Mouse (Mus musculus): ENCODE measurements at regions not wholly inside any gene's neighbourhood (a gene's known extent, or its start where the extent isn't known, plus 50 kb on each side); places are given as distances from the start of the nearest gene placed in this dataset.
A peak's percentile ranks its signal among the peaks of the same experiment; 100 is the strongest.

DNA sequence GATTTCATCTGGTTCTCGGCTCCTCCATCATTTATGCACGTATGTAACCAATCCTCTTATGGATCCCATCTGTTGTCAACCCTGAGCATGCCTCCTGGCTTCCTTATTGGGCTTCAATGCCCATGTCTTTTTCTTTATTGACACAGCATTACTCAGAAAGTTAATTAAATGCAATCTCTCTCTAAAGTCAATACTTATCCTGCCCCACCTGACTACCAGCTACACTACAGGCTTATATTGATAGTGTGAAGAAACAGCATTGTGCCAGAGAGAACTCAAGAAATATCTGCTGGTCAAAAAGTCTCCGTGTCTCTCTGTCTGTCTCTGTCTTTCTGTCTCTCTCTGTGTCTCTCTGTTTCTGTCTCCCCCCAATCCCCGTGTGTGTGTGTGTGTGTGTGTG is 194.7 kb upstream of the Rfx3 start:
- no peak for DNase-seq (ENCODE audit: low read depth, low spot score)

GRCm38 (mm10) chr19:28203719-28204118 is 192.8 kb upstream of the Rfx3 start:
- no peak for DNase-seq (ENCODE audit: low read depth, low spot score)

GRCm38 (mm10) chr19:28199385-28199784 is 188.4 kb upstream of the Rfx3 start:
- no peak for DNase-seq (ENCODE audit: low read depth, low spot score)

DNA sequence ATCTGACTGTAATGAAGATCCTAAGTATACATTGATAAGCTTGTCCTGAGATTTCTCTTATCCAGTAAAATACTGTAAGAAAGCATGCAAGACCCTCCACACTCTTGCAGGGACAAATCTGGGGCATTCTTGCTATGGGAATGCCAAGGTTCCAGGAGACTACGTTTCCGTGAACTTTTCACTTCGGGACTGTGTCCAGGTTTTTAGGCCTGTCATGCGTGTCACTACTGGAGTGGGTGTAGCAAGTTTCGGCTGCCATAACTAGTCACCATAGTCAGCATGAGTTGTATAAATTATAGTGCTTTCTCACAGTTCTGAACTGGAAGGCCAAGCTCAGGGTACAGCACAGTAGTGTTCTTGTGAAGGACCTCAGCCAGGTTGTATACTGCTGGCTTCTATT is 185.9 kb upstream of the Rfx3 start:
- DNase-seq (ENCODE audit: low read depth, low spot score), result no peak

DNA sequence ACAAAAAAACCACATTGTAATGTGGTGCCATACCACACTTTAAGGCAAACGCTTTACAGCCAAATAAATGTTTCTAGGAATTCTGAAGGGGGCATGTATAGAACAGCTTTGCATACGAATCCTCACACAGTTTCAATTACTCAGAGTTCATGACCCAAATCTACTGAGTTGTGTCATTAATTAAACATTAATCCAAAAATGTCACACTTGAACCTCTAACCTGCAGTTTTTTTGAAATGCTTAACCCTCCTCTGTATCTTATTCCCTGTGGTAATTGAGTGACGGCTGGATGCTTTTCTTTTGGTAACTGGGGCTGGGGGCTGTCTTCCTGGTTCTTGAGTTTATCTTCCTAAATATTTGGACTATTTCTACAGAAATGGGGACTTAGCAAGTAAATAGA is 181.3 kb upstream of the Rfx3 start:
- no peak for DNase-seq (ENCODE audit: low read depth, low spot score)

GRCm38 (mm10) chr19:28191428-28192116 is 180.6 kb upstream of the Rfx3 start:
- DNase-seq (ENCODE audit: low read depth, low spot score), result peak; percentile 16

GRCm38 (mm10) chr19:28190250-28190649 is 179.3 kb upstream of the Rfx3 start:
- no peak for DNase-seq (ENCODE audit: low read depth, low spot score)

- DNase-seq (ENCODE audit: low read depth, low spot score), result no peak
Observed at GRCm38 (mm10) chr19:28188363-28188762, 177.4 kb upstream of the Rfx3 start.

DNA sequence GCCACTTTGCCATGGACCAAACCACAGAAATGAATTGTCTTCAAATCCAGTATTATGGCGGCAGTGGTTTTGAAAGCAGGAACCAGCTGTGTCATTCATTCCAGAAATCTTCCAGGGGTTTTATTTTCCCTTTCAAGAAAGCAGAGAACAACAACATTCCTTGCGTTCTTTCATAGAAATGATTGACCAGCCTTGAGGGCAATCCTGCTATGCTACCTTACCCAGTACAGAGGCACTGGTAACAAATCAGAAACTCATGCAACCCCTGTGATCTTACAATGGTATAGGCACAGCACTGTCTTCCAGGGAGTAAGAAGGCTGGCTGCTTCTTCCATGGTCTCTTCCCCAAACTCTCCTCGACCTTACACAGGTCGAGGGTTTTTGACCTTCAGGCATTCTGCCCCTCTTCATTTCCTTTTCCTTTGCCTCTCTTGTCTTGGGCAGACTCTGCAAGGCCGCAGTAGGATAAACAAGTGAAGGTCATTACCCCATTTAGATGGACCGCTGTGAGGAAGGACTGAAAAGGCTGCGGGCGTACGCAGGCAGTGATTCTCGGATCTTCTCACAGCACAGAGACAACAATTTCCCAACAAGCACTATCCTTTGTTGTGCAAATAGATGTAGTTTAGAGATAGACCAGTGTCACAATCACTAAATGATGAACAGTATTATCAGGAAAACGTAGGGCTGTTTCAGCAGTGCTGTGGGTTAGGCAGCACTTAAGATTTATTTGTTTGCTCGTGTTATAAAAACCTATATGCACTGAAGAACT is 171.6 kb upstream of the Rfx3 start:
- DNase-seq (ENCODE audit: low read depth, low spot score), result no peak

- no peak for DNase-seq (ENCODE audit: low read depth, low spot score)
Observed at GRCm38 (mm10) chr19:28181171-28181570, 170.2 kb upstream of the Rfx3 start.

DNA sequence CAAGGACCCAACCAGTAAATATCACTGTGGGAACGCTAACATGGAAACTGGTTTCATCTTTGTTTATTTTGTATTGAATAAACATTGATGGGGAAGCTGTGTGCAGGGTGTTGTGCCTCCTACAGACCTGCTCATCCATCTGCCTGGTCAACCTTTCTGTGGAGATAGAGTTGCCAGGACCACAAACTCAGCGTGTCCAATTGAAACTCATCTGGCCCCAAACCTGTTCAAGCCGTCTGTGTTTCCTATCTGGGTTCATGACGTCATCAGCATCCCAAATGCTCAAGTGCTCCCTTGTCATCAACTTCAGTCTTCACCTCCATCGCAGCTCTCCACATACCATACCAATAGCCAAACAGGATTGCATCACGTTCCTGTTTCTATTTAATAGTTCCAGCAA is 167.1 kb upstream of the Rfx3 start:
- no peak for DNase-seq (ENCODE audit: low read depth, low spot score)

GRCm38 (mm10) chr19:28176821-28177220 is 165.9 kb upstream of the Rfx3 start:
- DNase-seq (ENCODE audit: low read depth, low spot score), result no peak

DNA sequence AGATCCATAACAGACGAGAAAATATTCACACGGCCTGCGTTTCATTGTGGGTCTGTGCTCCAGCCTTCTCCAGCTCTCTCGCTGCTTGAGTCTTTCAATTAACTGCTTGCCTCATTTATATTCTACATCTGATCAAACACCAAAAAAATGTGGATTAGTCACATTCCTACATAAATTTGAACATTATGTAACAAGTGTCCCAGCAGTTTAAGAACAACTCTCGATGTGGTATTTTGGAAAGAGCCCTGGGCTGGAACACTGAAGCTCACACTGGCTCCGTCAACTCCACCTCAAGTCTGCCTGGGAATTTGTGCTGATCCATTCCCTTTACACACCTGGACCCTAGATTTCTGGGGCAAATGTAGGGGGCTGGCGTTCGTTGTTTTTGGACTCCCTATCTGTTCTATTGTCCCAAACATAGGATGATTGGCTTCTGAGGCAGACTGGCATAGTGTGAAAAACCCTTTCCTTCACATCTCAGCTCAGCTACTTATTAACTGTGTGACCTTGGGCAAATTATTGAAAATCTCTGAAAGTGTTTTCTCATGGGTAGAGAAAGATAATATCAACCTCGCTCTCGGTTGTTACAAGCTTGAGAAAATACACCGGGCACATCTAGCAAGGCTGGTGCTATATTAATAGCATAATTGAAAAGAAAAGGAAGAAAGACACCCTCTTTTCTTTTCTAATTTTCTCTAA is 161.0 kb upstream of the Rfx3 start:
- no peak for DNase-seq (ENCODE audit: low read depth, low spot score)

GRCm38 (mm10) chr19:28167451-28168165 is 156.6 kb upstream of the Rfx3 start:
- DNase-seq (ENCODE audit: low read depth, low spot score), result no peak

DNA sequence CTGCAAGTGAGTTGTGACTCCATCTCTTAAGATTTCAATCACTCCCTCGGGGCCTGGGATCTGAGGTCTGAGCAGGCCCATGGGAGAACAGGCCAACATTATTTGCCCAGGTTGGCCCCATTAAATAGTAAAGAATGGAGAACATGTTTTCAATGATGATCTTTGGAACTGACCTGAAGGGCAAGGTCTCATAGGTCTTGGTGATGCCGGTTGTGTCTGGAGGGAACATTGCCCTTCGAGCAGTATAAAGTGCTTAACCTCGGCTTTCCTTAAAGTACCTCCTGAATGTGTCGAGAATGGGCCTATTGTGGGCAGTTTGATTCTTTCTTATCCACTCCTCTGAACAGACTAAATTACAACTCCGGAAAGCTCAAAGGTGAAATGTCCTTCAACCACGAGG is 155.7 kb upstream of the Rfx3 start:
- no peak for DNase-seq (ENCODE audit: low read depth, low spot score)

DNA sequence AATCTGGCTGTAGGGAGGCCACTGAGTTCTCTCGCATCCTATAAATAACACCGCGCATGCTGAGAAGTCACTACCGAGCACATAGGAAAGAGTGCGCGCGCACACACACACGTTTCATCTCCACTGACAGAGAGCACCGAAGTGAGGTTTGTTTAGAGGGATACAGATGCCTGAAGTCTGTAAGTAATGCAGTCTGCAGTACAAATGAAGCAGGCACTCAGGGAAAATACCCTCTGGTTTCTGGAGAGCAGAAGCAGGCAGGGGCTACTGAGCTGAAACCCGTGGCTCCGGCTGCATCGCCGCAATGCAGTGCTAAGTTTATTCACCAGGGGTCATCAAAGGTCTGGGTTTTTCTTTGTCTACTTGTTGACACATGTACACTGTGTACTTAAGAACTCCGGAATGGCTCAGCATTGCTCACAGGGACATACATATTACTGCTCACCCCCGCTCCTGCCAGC is 155.0 kb upstream of the Rfx3 start:
- peak; percentile 74 for DNase-seq (ENCODE audit: low read depth, low spot score)

DNA sequence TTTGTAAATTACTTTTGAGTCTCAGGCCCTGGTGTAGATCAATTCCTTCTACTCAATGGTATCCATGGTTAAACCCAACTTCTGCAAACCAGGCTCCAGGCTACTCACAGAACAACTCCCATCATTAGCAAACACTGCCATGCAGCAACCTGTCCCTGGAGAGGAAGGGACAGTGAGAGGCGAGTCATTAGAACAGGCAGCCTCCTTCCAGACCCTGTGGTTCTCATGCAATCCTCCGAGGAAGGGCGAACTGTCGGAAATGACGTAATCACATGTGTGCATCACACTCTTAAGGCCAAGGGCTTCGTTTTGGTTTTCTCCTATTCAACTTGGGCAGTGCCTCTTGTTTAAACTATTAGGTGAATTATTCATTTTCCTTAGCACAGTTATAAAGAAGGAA is 152.2 kb upstream of the Rfx3 start:
- no peak for DNase-seq (ENCODE audit: low read depth, low spot score)

- peak; percentile 10 for DNase-seq (ENCODE audit: low read depth, low spot score)
Observed at GRCm38 (mm10) chr19:28160582-28160981, 149.6 kb upstream of the Rfx3 start.

DNA sequence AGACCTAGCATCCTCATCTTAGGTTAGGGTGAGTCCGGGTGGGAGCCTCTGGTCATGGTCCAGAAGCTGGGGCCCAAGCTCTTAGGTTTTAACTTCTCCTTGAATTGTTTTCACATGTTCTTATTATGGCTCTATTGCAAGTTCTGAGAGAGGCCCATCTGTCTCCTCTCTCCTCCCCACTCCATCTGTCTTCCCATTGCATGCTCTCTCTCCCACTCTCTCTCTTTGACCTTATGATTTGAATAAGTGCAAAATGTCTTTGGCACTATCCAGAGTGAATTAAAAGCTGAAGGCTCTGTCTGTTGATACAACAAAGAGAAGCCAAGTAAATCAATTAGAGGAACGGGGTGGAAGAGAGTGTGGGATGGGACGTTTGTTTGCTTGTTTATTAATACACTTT is 146.2 kb upstream of the Rfx3 start:
- no peak for DNase-seq (ENCODE audit: low read depth, low spot score)

DNA sequence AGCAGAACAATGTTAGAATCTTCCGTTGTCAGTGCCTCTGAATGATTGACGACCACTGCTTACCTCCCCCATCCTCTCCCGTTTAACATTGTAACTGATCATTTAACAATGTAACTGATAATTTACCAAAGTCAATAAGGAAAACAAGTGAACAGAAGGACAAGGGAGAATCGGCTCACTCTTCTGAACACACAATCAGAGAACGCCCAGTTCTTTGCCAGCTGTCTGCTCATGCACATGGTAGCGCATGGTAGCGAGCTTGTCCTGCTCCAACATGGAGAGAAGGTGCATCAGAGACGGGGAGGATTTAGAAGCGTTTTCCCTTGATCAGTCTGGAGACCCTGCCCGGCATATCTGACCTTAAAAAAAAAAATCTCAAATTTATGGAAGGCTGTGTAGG is 126.6 kb upstream of the Rfx3 start:
- DNase-seq (ENCODE audit: low read depth, low spot score), result no peak

GRCm38 (mm10) chr19:28134806-28135205 is 123.8 kb upstream of the Rfx3 start:
- no peak for DNase-seq (ENCODE audit: low read depth, low spot score)

Data from mesoderm, embryonic 11.5 days (tissue).